Mouse (Mus musculus) heart, embryonic 14.5 days (tissue): ENCODE results near the gene Elmo3. TPM values are rescaled to one million over a fixed set of nuclear protein-coding genes. Genes with fewer than 3 reads are reported as not detected.

Experiments
- ATAC-seq: fragments of 200-750 bp; cut with Nextera tagmentation; 2 replicates; pipeline ENCODE4 v1.8.0; 2017; ENCODE audit warnings: low read depth, moderate TSS enrichment; ENCODE audit not compliant: insufficient number of reproducible peaks, insufficient read depth, low FRiP score
- H3K27ac ChIP-seq, 2 experiments: fragments of 200-500 bp in 1 of 2; fragments of 300-500 bp in 1 of 2; sonication (generic) in 1 of 2; replicated peaks in 1 of 2; 2 replicates each; pipeline ENCODE4 v1.5.1; 2012 to 2014; ENCODE audit warnings: low read depth in 2 of 2, low read length in 2 of 2, control low read depth in 1 of 2, mild to moderate bottlenecking in 1 of 2, mixed read lengths in 1 of 2; ENCODE audit not compliant: control insufficient read depth in 1 of 2, insufficient read depth in 1 of 2
- H3K27me3 ChIP-seq: fragments of 300-500 bp; sonication (generic); 2 replicates; pipeline ENCODE4 v1.6.1; 2014; ENCODE audit warnings: mild to moderate bottlenecking, low read length, control low read depth; ENCODE audit not compliant: control insufficient read depth, insufficient read depth
- H3K36me3 ChIP-seq: fragments of 300-500 bp; sonication (generic); 2 replicates; pipeline ENCODE4 v1.6.1; 2014; ENCODE audit warnings: mild to moderate bottlenecking, control low read depth, low read length, mixed read lengths; ENCODE audit not compliant: control insufficient read depth, insufficient read depth
- H3K4me1 ChIP-seq, 2 experiments: fragments of 200-500 bp in 1 of 2; fragments of 300-500 bp in 1 of 2; sonication (generic) in 1 of 2; 2 replicates each; pipeline ENCODE4 v1.6.1; 2012 to 2014; ENCODE audit warnings: low read length in 2 of 2, control low read depth in 1 of 2, mixed read lengths in 1 of 2; ENCODE audit not compliant: control insufficient read depth in 2 of 2, insufficient read depth in 2 of 2
- H3K4me2 ChIP-seq: fragments of 300-500 bp; sonication (generic); 2 replicates; pipeline ENCODE4 v1.6.1; 2014; ENCODE audit warnings: mild to moderate bottlenecking, low read length
- H3K4me3 ChIP-seq, 2 experiments: fragments of 200-500 bp in 1 of 2; fragments of 300-500 bp in 1 of 2; sonication (generic) in 1 of 2; 2 replicates each; pipeline ENCODE4 v1.5.1; 2012 to 2014; ENCODE audit warnings: low read length in 2 of 2, mild to moderate bottlenecking in 2 of 2, control low read depth in 1 of 2, low read depth in 1 of 2, moderate library complexity in 1 of 2; ENCODE audit not compliant: control insufficient read depth in 1 of 2, insufficient read depth in 1 of 2
- H3K9ac ChIP-seq: fragments of 300-500 bp; sonication (generic); 2 replicates; pipeline ENCODE4 v1.6.1; 2014; ENCODE audit warnings: mild to moderate bottlenecking, low read length
- H3K9me3 ChIP-seq: fragments of 300-500 bp; sonication (generic); 2 replicates; pipeline ENCODE4 v1.6.1; 2016; ENCODE audit warnings: low read length, control low read depth; ENCODE audit not compliant: control insufficient read depth
- WGBS: fragments of 180-500 bp; shearing (Covaris S2); extraction: QIAGEN DNeasy Blood & Tissue Kit; methylation state at CpG from one replicate; pipeline ENCODE4 v1.1.7; 2014; 5-methylcytosine and 5-hydroxymethylcytosine counted together
- polyA plus RNA-seq: library from polyadenylated mRNA; unstranded; fragments of >200 nt; fragmentation: Nextera tagmentation; extraction: Ambion mirVana; gene quantifications from 2 replicates; pipeline ENCODE4 v1.2.1, GENCODE M21; 2014

Elmo3 gene
- polyA plus RNA-seq, 1 experiment from 2014 or later = 3.4 TPM

DNA sequence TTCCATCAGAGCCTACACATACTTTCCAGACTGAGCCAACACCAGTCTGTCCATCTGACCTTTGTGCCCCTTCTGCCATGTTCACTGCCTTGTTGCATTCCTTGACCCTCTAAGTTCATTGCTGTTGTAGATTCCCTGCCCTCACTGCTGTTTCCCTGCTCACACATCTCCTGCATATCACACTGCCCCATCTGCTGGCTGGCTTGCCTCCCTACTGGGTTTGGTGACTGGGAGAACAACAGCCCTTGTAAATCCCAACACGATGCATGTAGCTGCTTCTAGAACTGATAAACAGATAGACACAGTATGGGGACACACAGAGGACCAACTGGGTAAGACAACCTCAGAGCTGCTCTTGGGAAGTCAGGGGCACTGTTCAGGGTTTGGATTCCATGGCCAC is 6.3 kb downstream of the Elmo3 start:
- no peak overlapping the region for H3K9ac ChIP-seq
- ATAC-seq = no peak
- H3K4me1 ChIP-seq = peaks cover 18 to 26% of the 10 kb centered on the region in 2 experiments; a peak in 3 of 4 replicates
- no peak overlapping the region for H3K27ac ChIP-seq
- H3K4me3 ChIP-seq = no peak overlapping the region
- no peaks in the 10 kb centered on the region for H3K27me3 ChIP-seq
- 71% methylated on average over 1 of the region's 1 CpGs for WGBS
- no peaks in the 10 kb centered on the region for H3K9me3 ChIP-seq
- no peak overlapping the region for H3K4me2 ChIP-seq
- peaks cover 89% of the 10 kb centered on the region for H3K36me3 ChIP-seq

DNA sequence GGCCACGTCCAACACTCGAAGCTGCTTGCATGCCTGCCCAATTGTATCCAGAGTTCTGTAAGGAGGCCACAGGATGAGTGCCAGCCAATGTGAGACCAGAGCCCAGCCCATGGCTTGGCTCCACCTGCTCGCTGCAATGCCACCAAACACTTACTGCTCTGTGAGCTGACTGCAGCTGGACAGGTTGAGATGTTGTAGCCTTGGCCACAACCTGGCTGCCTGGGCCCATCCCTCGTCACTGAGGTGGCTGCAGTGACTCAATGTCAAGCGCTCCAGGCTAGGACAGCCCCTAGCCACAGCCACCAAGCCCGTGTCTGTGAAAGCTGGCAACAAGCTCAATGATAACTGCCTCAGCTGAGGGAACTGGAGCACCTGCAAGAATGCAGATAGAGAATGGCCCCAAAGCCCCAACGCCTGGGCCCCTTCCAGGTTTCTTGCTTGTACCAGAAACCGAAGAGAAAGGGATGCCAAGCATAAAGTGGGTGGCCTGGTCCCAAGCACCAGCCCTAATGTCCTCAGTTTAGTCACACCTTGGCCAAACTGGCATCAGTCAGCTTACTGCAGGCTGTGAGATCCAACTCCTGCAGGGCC is 7.6 kb downstream of the Elmo3 start:
- no peaks in the 10 kb centered on the region for H3K9me3 ChIP-seq
- peak overlapping the region in 1 of 2 experiments; percentile 47; a peak in 1 of 4 replicates for H3K27ac ChIP-seq
- 78% methylated on average over 8 of the region's 8 CpGs for WGBS
- H3K4me2 ChIP-seq = no peak overlapping the region
- H3K9ac ChIP-seq = no peak overlapping the region
- H3K4me3 ChIP-seq = no peak overlapping the region
- H3K4me1 ChIP-seq = peaks cover 18 to 26% of the 10 kb centered on the region in 2 experiments; a peak in 3 of 4 replicates
- ATAC-seq = no peak
- peaks cover 87% of the 10 kb centered on the region for H3K36me3 ChIP-seq
- H3K27me3 ChIP-seq = no peaks in the 10 kb centered on the region

DNA sequence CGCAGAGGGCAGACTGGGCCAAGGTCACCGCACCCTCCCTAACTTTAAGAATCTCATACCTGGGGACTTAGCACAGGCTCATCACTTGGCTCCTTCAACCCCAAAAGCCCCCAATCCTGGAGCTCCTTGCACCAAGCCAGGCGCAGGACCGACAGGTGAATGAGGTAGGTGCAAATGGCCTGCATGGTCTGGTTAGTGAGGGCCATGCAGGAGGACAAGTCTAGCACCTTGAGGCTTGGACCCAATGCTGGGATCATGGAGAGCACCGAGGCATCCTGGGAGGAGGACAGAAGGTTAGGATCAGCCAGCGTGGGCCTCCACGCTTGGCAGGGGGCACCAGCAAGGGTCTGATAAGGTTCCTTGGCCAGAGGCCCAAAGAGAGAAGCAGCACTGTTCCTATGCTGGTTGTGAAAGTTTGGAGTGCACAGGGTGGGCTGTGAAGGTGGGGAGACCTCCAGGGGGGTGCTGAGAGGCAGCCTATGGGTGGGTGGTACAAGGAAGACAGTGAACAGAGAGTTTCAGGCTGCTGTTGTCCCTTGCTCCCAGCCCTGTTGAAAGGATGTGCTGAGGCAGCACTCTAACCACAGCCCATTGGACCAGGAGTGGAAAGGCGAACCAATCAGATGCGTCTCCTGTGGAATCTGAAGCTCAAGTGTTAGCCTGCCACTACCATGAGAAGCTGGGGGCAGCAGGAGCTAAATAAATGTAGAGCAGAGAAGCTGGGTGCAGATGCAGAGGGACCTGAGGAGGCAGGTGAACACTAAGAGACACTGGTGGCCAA is 8.4 kb downstream of the Elmo3 start:
- no peak overlapping the region for H3K9ac ChIP-seq
- ATAC-seq = 0 out of 2 replicates have a peak, but pooled peaks have one; percentile 23
- WGBS = 57% methylated on average over 9 of the region's 9 CpGs
- H3K4me3 ChIP-seq = no peak overlapping the region
- H3K9me3 ChIP-seq = no peaks in the 10 kb centered on the region
- no peaks in the 10 kb centered on the region for H3K27me3 ChIP-seq
- H3K36me3 ChIP-seq = peaks cover 87% of the 10 kb centered on the region
- peak overlapping the region; percentile 28 to 47; a peak in 3 of 4 replicates for H3K27ac ChIP-seq
- H3K4me1 ChIP-seq = peaks cover 18 to 32% of the 10 kb centered on the region in 2 experiments
- no peak overlapping the region for H3K4me2 ChIP-seq

DNA sequence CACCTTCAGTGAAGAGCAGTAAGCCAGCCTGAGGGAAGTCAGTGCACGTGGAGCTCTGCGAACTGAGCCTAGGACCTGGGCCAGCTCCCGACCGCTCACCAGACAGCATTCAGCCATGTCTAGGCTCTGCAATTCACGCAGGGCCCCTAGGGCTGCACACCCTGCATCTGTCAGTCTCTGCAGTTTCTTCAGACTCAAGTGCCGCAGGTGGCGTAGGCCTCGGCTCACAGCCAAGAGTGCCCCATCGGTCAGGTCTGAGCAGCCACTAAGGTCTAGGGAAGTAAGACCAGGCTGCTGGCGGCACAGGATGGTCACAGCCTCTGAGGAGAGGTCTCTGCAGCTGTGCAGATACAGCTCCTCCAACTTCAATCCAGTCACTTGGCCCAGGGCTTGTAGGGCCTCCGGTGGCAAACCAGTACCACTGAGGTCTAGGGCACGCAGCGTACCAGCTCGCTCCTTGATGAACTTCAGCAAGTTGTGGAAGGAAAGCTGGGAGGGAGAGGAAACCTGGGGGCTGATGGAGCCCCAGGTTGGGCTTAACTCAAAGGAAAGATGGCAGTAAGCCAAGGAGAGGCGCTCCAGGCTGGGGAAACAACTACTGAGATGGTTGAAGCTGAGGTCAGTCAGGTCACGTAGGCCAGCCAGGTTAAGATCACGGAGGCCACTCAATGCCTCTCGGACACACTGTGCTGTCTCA is 9.8 kb downstream of the Elmo3 start:
- Histone ChIP-seq H3K27me3 (no peaks in the 10 kb centered on the region), H3K27ac (no peak overlapping the region), H3K9ac (no peak overlapping the region), H3K4me1 (peaks cover 18 to 32% of the 10 kb centered on the region in 2 experiments), H3K4me3 (no peak overlapping the region), H3K9me3 (no peaks in the 10 kb centered on the region), H3K36me3 (peaks cover 79% of the 10 kb centered on the region), H3K4me2 (no peak overlapping the region)
- no peak for ATAC-seq
- 74% methylated on average over 18 of the region's 18 CpGs for WGBS

DNA sequence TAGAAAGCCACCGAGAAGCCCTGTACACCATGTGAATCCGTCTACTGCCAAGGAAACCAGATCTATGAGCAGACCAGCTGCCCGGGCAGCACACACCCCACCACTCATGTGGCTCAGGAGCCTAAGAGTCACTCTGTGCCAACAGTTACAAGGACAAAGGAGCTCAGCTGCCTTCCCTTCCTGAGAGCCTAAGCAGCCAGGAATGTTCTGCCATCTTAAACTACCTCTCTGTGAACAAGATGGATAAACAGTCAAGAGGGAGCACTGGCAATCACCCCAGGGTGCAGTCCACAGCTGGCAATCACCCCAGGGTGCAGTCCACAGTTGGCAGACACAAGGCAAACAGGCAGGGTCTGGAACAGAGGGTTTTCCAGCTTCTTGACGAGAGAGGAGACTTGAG is 12.5 kb downstream of the Elmo3 start:
- peaks cover 74% of the 10 kb centered on the region for H3K36me3 ChIP-seq
- ATAC-seq = no peak

DNA sequence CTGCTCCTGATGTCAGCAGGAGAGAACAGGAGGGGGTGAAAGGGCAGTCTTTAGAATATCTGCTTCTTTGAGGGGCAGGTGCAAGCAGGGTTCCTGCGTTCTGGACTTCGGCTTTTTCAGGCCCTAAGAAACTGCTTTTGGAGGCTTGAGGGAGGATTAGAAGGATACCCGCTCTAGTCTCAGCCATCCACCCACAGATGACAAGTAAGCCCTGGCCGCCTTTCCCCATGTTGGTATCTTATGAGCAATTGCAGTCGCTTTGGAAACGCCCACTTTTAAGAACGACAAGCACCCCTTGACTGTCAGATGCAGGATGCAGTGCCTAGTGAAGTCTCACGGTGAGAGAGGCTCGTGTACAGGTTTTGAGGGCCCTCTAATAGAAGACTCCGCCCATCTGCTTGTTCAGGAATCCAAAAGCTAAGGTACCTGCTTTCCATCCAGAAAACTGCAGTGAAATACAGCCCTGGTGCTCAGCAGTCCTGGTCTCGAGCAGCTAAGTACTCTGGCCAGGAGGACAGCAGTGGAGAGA is 13.3 kb downstream of the Elmo3 start:
- H3K27me3 ChIP-seq = no peaks in the 10 kb centered on the region
- ATAC-seq = no peak
- no peaks in the 10 kb centered on the region for H3K9me3 ChIP-seq
- H3K27ac ChIP-seq = no peak overlapping the region
- H3K4me2 ChIP-seq = no peak overlapping the region
- WGBS = 75% methylated on average over 11 of the region's 11 CpGs
- H3K9ac ChIP-seq = no peak overlapping the region
- H3K4me1 ChIP-seq = peaks cover 12 to 25% of the 10 kb centered on the region in 2 experiments; a peak in 3 of 4 replicates
- H3K36me3 ChIP-seq = peaks cover 72% of the 10 kb centered on the region
- H3K4me3 ChIP-seq = no peak overlapping the region

More for the DNA sequence above, 12.5 kb downstream of the Elmo3 start:
- Histone ChIP-seq H3K9ac (no peak overlapping the region), H3K4me1 (peaks cover 18 to 32% of the 10 kb centered on the region in 2 experiments), H3K27me3 (no peaks in the 10 kb centered on the region), H3K27ac (no peak overlapping the region), H3K4me2 (no peak overlapping the region), H3K9me3 (no peaks in the 10 kb centered on the region), H3K4me3 (no peak overlapping the region)
- 88% methylated on average over 4 of the region's 4 CpGs for WGBS

DNA sequence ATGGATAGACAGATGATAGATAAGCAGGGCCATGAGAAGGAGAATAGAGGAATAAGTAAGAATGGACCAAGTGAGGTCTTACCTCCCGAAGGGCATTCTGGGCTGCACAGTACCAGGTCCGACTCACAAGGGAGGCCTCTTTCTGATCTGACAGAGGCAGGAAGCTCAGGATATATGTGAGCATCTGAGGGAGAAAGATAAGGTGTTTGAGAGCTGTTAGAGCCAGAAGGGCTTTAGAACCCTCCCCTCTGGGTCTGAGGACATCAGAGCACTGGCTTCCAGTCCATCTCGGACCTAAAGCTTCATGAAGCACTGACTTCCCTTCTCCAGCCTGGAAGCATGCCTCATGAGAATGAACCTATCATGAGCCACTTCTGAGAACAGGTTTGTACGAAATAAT is 17.8 kb downstream of the Elmo3 start:
- Histone ChIP-seq H3K4me2 (no peak overlapping the region), H3K27me3 (no peaks in the 10 kb centered on the region), H3K9me3 (no peaks in the 10 kb centered on the region), H3K27ac (no peak overlapping the region), H3K36me3 (peaks cover 36% of the 10 kb centered on the region), H3K4me1 (peaks cover 6 to 22% of the 10 kb centered on the region in 2 experiments), H3K9ac (no peak overlapping the region), H3K4me3 (no peak overlapping the region)
- 66% methylated on average over 4 of the region's 4 CpGs for WGBS
- no peak for ATAC-seq
